Mouse (Mus musculus): Measurements from ENCODE around the gene Gen1. TPM values are rescaled to one million over a fixed set of nuclear protein-coding genes. Genes with fewer than 3 reads are reported as not detected.

Gen1 gene
- 1 to 10 TPM; 3.4 to 3.6 TPM for total RNA-seq (2021)

DNA sequence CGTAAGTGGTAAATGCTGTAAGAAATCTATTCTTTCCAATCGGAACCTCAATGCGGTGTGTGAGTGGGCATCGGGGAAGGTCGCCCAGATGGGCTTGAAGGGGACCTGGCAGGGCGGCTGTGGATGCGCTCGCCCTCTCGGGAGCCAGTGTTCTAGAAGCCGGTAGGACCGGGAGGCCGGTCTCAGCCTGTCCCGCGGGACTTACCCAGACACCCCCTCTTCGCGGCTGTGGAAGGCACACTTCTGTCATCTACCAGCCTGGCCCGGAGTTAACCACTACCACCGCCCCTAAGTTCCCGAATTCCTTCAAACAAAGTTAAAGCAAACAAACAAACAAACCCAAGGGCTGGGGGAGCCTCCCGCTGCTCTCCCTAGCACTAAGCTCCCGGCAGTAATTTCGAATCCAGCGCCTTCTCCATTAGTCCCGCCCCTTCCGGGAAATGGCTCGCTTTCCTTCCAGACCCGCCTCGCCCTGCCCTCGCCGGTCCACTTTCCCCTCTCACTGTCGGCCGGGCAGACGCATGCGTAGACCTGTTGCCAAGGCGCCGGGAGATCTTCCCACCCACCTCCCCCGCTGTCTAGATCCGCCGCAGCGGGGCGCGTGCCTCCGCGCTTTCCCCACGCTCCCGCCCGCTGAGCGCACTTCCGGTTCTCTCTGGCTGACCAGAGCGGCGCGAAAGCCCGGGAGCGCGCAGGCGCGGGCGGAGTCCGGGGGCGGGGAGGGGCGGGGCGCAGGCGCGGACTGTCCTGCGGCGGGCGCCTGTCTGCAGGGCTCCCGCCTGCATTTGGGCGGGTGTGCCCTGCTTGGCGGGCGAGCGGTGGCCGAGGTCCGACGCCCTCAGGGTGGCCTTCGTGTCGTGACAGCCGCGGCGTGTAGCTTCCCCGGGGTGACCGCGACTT lies at the start of gene Gen1, which contains the start of gene Smc6:
TSS of gene Gen1 (minus strand) at position 420 of the 900 bp plus-strand sequence.
TSS of gene Smc6 (plus strand) at position 505 of the 900 bp plus-strand sequence.
- peak; percentile 96 to 98 for DNase-seq
- intact Hi-C loops (cut with DNase I) = loop anchor here (2.0 kb wide), 1 partner anchor 61 kb away; no protein-coding TSS in a partner anchor

DNA sequence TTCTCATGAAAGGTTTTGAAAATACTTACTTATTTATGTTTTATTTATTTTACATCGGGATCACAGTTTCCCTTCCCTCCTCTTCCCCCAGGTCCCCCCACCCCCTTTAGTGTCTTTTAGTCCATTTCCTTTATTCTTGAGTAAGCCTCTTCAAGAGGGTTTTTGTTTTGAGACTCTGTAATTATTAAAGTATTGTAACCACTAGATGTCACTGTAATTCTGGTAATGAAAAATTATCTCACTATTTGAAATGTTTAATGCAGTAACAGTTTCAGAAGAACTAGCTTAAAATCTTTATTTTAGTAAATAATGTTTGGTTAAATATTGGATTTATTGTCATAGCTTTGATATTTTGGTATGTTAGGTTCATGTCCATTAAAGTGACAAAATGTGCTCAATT lies 48.2 kb upstream of the Gen1 start:
- intact Hi-C loops (cut with DNase I) = loop anchor here (1.0 to 2.0 kb wide), 2 partner anchors 23 to 834 kb away; no protein-coding TSS in a partner anchor
- no peak for DNase-seq

DNA sequence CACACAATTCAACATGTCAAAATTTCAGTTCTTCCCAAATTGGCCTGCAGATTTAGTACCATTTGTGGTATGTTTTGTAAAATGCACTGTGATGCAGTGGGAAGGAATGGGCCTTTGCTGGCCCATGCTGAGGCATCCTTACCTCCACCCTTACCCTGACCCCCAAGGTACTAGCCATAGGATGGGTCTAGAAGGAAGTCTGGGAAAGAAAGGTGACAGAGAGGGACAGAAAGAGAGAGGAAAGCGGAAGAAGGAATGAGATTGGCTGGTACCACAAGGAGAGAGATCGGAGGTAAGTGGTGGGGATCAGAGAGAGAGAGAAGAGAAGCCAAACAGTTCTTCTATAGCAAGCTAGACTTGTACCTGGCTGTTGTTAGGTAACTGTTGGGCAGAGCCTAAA lies 45.5 kb upstream of the Gen1 start:
- intact Hi-C loops (cut with DNase I) = no loop called here
- no peak for DNase-seq

DNA sequence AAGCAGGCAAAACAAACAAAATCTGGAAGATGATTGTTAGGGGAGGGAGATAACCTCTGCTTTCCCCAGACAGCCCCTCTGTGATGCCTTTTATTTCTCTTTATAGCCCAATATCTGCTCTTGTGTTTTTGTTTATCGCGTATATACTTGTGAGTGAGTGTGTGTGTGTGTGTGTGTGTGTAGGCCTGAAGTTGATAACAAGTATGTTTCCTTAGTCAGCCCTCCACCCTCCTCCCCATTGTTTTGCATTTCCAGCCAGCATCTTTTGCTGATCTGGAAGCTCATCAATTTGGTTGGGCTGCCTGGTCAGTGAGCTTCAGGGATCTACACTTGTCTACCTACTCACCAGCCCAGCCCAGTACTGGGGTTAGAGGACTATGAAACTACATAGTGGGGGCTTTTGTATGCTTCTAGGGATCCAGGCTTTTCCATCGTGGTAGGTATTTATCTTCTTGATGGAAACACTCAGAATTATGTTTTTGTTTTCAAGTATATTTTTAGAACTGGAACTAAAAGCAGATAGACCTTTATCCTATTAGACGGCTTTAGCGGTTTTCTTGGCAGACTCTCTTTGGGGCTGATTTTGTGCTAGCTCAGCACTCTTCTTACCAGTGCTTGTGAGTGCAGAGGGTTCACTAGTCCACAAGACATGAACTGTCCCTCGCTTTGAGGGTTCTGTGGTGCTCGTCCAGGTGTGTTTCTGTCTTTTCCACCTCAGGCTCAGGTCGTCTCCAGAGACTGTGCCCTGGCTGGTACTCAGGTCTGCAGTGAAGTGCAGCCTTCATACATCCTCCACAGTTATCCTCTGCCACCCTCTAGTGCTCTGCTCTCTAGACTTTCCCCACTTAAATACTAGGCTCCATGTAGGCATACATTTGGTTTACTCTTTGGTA lies 41.4 kb upstream of the Gen1 start:
- intact Hi-C loops (cut with DNase I) = loop anchor here (5.0 kb wide), 1 partner anchor 35 kb away; no protein-coding TSS in a partner anchor
- no peak for DNase-seq

DNA sequence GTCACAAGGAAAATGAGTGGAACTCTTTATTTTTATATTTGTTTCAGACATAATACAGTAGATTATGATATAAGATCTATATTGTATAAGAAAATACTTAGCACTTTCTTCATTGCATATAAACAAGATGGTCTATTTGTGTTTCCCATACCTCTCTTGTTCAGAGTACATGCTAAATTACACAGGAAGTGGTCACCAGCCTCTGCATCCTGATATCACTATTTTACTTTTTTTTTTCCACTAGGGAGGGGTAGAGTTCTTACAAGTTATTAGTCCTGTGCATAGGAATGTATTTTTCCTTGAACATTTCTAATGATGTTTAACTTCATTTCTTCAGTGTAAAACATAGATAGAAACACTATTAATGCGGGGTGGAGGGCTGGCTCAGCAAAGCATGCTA lies 35.3 kb upstream of the Gen1 start:
- no peak for DNase-seq
- intact Hi-C loops (cut with DNase I) = no loop called here

DNA sequence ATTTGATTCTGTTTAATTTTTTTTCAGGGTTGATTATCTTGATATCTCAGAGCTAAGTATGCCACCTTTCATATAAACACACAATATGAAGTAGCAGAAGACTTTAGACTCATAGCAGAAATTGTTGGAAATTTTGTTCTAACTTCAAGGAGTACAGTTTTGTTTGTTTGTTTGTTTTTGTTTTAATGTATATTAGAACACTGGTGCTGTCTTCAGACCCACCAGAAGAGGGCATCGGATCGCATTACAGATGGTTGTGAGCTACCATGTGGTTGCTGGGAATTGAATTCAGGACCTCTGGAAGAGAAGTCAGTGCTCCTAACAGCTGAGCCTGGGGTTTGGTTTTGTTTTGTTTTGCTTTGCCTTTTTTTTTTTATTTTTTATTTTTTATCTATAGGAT lies 20.8 kb upstream of the Gen1 start:
- intact Hi-C loops (cut with DNase I) = loop anchor here (5.0 kb wide), 1 partner anchor 89 kb away; no protein-coding TSS in a partner anchor

DNA sequence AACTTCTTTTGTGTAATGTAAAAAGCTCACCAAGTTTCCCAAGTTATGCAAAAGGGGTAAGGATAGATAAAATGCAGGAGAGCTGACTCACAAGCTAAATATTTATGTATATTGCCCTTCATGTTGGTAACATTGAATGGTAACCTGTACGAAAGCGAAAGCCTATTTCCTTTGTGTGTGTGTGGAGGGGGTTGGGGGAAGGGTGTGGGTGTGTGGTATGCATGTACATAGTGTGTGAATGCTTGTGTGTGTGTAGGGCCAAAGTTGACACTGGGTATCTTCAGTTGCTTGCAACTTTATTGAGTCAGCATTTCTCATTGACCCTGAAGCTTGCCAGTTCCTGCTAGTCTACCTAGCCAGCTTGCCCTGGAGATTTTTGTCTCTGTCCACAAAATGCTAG lies 16.0 kb upstream of the Gen1 start:
- no peak for DNase-seq
- intact Hi-C loops (cut with DNase I) = no loop called here

More for the DNA sequence above, 20.8 kb upstream of the Gen1 start:
- no peak for DNase-seq

DNA sequence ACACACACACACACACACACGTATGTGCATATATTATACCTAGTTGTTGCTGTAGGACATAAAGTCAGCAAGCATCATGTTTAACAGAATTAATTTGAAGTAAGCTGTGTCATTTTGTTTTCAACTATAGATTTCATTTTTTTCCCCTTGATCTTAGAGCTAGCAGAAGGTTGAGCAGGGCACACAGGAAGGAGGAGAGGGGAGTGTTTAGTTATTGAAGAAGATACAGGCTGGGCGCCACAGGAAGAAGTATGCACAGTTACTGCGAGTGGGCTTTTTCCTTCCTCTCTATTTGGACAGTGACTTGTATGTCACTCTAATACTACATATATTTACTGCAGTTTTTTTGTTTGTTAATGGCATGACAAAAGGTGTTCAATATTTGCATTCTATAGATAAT lies 14.3 kb upstream of the Gen1 start:
- intact Hi-C loops (cut with DNase I) = no loop called here
- DNase-seq = no peak

DNA sequence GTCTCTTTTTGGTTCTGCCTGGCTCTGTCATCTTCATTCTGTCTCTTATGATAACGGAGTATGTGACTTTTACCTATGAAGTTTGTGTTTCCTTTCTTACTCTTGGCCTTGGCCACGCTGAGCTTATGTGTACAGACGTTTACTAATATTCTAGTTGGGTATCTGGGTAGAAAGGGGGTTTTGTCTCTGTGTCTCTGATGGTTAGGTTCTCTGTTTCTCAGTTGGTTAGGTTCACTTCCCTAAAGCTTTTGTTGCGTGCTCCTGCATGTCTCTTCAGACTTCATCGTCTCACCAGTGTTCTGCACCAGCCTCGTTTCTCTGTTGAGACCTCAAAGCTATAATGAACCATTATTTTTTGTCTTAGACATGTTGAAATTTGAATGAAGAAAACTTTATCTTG lies 11.6 kb upstream of the Gen1 start:
- intact Hi-C loops (cut with DNase I) = no loop called here
- no peak for DNase-seq

DNA sequence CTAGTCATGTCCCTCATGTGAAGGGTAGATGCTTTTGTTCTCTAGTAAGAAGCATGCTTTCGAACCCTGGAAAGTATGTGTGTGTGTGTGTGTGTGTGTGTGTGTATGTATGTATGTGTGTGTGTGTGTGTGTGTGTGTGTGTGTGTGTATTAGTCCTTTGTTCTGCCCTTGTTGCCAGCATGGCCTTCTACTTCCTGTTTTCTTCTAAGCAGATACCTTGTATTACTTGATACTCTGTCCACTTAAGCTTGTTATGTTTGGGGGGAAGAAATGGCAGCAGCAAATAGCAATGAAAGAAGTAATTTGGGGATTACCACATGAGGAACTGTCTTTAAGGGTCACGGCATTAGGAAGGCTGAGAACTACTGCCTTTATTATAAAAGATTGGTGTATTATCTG lies 11.0 kb upstream of the Gen1 start:
- intact Hi-C loops (cut with DNase I) = no loop called here
- DNase-seq = no peak

DNA sequence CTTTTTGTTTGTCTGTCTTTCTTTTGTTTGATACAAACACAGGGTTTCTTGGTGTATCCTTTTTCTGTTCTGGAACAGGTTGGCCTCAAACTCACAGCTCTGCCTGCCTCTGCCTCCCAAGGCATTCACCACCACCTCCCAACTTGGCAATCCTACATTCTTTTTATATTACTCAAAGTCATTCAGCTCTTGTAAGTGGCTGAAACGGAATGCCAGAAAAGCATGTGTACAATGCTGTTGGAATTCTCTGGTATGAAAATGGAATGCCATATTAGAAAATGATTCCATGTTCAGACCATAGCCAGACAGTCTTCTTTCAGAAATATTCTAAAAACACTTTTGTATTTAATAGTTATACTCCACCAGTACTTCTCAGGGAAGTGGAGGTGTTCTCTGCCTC lies 7.6 kb upstream of the Gen1 start:
- intact Hi-C loops (cut with DNase I) = loop anchor here (5.0 kb wide), 1 partner anchor 34 kb away; no protein-coding TSS in a partner anchor
- no peak for DNase-seq

DNA sequence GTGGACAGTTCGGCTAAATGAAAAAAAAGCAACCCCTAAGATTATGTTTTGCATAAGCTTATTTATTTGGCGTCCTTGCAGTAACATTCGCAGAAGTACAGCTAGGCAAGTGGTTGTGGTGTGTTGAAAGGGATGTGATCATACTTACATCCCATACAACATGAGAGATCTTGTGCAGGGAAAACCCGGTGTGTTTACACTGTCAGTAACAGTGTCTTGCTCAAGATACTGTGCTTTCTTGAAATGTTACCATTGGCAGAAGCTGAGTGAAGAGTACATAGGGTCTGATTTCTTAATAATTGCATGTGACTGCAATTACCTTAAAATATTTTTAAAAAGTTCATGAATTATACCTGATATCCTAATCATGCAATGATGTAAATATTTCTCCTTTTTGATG lies 7.0 kb upstream of the Gen1 start:
- DNase-seq = no peak
- intact Hi-C loops (cut with DNase I) = loop anchor here (5.0 kb wide), 1 partner anchor 35 kb away; no protein-coding TSS in a partner anchor

DNA sequence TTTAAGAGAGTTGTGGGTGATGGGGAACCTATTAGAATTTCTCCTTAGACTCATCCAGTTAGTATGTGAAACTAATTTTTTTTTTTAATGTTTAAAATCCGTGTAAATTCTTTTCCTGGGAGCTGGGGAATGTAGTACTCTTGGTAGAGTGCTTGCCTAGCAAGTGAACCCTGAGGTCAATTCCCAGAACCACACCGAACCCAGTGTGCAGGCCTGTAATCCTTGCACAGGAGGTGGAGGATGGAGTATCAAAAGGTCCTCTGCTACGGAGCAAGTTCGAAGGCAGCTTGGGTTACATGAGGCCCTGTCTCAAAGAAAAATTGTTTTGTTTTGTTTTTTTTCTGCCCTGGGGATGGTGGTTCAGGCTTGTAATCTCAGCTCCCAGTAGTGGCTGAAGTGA lies 1.4 kb upstream of the Gen1 start:
- intact Hi-C loops (cut with DNase I) = loop anchor here (2.0 kb wide), 1 partner anchor 62 kb away; no protein-coding TSS in a partner anchor

DNA sequence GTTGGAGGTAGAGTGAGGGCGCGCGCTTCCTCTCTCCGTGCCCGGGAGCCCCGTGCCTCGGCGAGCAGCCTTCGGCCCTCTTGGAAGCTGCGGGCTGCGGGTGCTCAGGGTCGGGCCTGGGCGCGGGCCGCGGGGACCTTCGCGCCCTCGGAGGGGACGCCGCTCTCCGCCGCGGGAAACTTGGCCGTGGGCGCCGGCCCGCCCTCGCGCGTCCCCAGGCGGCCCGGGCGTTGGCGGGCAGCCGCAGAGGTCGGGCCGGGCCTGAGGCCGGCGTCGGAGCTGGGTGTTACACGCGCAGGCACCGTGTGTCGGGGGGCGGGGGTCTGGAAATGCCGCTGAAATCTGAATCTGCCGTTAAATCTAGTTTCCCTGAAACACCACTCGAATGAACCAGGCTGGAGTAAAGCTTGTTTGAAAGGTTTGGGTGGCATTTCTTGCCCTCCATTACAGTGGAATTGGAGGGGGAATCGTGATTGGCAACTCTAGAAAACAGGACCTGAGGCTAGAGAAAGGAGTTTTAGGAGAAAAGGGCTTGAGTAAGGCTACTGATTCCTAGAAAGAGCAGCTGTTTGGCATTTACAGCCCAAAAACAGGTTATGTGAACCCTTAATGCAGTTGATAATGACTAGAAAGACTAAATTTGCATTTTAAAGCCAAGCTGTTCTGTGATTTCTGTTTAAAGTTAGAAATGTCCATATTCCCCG lies 833 bp upstream of the Gen1 start:
- intact Hi-C loops (cut with DNase I) = loop anchor here (2.0 kb wide), 1 partner anchor 62 kb away; no protein-coding TSS in a partner anchor
- DNase-seq = peak in 1 of 2 experiments; percentile 74

More for the DNA sequence above, 1.4 kb upstream of the Gen1 start:
- peak; percentile 8 to 10 for DNase-seq

DNA sequence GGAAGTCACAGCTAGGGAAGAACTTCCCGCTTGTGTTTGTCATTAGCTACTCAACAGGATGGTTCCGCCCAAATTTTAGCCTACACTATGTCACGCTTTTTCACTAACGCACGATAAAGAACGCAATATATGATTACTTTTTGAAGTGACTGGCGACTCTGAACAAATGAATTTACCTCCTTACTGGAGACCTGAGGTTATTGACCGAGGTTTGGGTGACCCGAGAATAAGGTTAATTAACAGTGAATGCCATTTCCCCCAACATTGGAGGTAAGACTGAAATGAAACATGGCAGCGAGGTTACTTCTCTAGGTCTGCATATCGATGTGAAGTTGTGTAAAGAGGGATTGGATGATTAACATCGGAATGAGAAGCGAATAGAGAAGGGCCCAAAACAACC lies 706 bp downstream of the Gen1 start:
- intact Hi-C loops (cut with DNase I) = no loop called here
- no peak for DNase-seq

DNA sequence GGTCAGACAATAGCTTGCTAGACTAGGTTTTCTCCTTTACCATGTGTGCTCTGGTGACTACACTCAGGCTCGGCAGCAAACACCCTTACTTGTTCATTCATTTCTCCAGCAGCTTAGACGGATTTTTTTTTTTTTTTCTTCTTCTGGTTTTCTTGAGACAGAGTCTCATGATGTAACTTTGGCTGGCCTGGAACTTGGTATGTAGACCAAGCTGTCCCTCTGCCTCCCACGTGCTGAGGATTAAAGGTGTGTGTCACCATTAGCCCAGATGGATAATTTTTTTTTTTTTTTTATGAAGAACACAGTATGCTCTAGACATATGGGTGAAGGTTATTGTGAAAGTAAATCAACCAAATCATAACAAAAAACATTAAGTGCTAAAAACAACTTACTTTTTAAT lies 15.3 kb downstream of the Gen1 start:
- no peak for DNase-seq
- intact Hi-C loops (cut with DNase I) = no loop called here

DNA sequence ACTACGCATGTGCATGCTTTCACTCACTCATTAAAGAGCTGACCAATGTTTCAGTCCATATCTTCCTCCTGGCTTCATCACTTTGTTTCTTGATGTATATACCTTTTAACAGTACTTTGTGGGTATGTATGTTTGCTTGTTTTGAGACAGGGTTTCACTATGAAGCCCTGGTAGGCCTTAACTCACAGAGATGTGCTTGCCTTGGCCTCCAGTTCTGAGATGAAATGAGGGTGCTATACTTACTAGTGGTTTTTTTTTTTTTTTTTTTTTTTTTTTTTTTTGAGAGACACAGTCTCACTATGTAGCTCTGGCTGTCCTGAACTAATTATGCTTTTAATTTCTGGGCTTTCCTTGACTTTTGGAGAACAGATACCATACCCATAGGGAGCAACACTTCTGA lies 18.1 kb downstream of the Gen1 start:
- no peak for DNase-seq
- intact Hi-C loops (cut with DNase I) = no loop called here

DNA sequence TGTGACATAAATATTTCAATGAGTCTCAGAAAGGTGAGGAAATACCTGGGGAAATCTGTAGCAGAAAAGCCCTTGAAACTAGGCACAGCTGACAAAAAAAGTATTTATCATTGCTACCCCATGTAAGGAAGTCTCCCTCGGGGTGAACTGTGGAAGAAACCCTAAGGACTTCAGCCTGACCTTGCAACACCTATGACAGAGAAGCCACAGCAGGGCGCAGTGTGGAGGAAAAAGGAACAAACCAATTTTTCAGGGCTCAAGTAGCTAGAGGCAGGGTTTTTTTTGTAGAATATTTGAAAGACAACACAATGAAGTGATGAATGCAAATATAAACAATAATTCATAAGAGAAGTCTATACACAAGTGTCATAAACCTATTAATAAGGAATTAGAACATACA lies 29.6 kb downstream of the Gen1 start:
- intact Hi-C loops (cut with DNase I) = no loop called here
- DNase-seq = no peak

DNA sequence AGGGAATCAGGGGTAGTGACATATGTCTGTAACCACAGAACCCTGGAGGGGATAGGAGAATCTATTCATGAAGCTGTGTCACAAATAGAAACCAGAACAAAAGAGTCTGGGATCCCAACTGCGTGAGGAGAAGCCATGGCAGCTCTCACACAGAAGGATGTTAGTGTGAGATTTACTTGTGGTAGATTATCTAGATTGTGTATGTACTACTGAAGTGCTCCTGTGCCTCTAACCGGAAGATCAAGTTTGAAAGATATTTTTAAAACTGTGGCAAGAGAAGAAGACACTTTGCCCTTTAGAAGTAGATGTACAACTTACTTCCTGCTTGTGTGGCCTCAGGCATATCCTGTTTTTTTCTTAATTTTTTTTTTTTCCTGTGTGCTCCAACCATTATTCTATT lies 35.3 kb downstream of the Gen1 start:
- intact Hi-C loops (cut with DNase I) = no loop called here

DNA sequence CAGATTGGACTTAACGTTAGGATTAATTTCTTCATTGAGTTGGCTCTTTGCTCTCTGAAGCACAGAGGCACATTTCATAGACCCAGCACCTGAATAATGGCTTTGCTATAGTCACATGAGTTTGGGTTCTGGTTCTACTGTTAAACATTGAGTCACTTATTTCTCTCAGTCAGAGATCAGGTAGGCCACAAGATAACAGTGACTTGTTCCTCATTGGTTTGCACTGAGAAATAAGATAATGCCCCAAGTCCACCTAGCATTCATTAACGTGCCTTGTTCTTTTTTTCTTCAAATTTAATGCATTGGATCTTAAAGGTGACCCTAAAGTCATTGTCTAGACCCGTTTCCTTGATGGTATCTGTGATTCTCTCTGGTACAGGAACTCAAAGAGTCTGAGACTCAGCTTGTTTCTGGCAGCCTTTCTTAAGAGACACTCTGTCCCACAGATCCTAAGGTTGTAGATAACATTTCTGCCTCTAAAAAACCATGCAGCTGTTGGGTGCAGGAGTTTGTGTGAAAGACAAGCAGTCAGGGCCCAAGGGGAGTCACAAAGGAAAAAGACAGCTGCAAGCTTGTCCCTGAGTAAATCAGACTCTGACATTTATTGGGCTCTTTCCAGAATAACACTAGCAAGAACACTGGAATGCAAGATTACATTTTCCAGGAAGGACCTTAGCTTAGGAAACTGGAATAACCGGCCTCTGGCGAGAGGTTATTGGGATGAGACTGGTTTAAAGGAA lies 38.9 kb downstream of the Gen1 start:
- peak in 1 of 2 experiments; percentile 49 for DNase-seq
- intact Hi-C loops (cut with DNase I) = no loop called here

More for the DNA sequence above, 35.3 kb downstream of the Gen1 start:
- DNase-seq = no peak

All from heart, postnatal 10 days (tissue).